Mouse (Mus musculus): ENCODE data around the gene Cfap46.

DNA sequence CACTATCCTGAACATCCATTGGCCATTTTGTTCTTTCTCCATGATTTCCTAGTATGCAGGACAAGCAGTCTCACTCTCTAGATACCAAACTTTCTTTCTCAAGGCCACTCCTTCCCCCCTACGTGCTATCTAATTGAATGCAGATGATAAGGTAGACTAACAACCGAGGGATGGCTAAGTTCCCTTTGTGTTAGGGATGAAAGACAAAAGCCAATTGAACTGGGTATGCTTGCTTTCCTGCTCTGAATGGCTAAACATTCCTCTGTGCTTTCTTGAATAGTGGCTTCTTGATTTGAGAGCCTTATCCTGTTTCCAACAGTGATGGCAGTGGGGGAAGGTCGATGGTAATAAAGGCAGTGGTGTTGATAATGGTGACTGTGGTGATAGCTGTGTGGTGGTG, 43.5 kb upstream of the Cfap46 start:
- TF ChIP-seq POLR2A (IDR thresholded peaks at IDR 0.05; ENCODE audit: borderline replicate concordance, control insufficient read depth, low read depth, low read length) (no peak), CTCF (IDR thresholded peaks at IDR 0.05; ENCODE audit: control insufficient read depth, insufficient read depth, low read length) (no peak)
